Comparison of ENCODE assay signal across 12 mouse cellular contexts in genomic region chr6:101616776-101617175, GRCm38 (mm10).
DNase-seq lines count a peak whose midpoint lies in the region; ATAC-seq lines count a peak whose summit lies in the region.
"Had no signal": no experiment of that assay in that cellular context is flagged by ENCODE, and none has a peak within 500 bp of the region (broad histone marks: within the 10 kb centered on the region; RNA-seq: fewer than 3 reads in every experiment).

No protein-coding gene starts in this region.

- no peak overlapping the region for H3K9ac ChIP-seq in midbrain, embryonic 12.5 days (replicated peaks)
- no peak overlapping the region for H3K9ac ChIP-seq in forebrain, embryonic 14.5 days (ENCODE audit: low read length)
- H3K9ac ChIP-seq: liver, embryonic 13.5 days had no signal

- 48% methylated on average over 3 of the region's 3 CpGs for WGBS in midbrain, embryonic 12.5 days
- 50% methylated on average over 3 of the region's 3 CpGs for WGBS in midbrain, embryonic 10.5 days
- 30% methylated on average over 3 of the region's 3 CpGs for WGBS in forebrain, embryonic 14.5 days

- peak; percentile 5 for DNase-seq in heart, postnatal 4 days
- no peak for DNase-seq in heart, postnatal 25 days (ENCODE audit: low spot score)
- no peak for DNase-seq in midbrain, embryonic 10.5 days (ENCODE audit: low spot score)
- peak; percentile 75 for DNase-seq in forebrain, embryonic 14.5 days (ENCODE audit: low spot score)
- peak; percentile 26 for DNase-seq in telencephalon, adult 2 months (ENCODE audit: low read depth, low spot score)
- no peak for DNase-seq in B cell, adult 2 months
- DNase-seq in cerebellum, postnatal 36 days = no peak
- DNase-seq: liver, embryonic 13.5 days had no signal

- no peak overlapping the region for H3K4me2 ChIP-seq in midbrain, embryonic 12.5 days (replicated peaks)
- H3K4me2 ChIP-seq in forebrain, embryonic 14.5 days (ENCODE audit: low read length) = no peak overlapping the region
- H3K4me2 ChIP-seq: liver, embryonic 13.5 days had no signal

- ATAC-seq in midbrain, embryonic 12.5 days (ENCODE audit: low FRiP score, low read depth) = 0 out of 2 replicates have a peak, but pooled peaks have one; percentile 38
- peak; percentile 62 for ATAC-seq in forebrain, embryonic 14.5 days
- ATAC-seq: activated CD4-positive, CD25-positive, alpha-beta regulatory T cell, adult 4 months; inflammation-experienced regulatory T-cells, adult 6 months had no signal

- H3K9me3 ChIP-seq in midbrain, embryonic 12.5 days = no peaks in the 10 kb centered on the region
- H3K9me3 ChIP-seq in midbrain, embryonic 10.5 days (replicated peaks) = no peaks in the 10 kb centered on the region
- H3K9me3 ChIP-seq in forebrain, embryonic 14.5 days (replicated peaks; ENCODE audit: control insufficient read depth, low read length) = no peaks in the 10 kb centered on the region
- H3K9me3 ChIP-seq: liver, embryonic 13.5 days had no signal

- H3K4me1 ChIP-seq in midbrain, embryonic 12.5 days = no peaks in the 10 kb centered on the region
- no peaks in the 10 kb centered on the region for H3K4me1 ChIP-seq in midbrain, embryonic 10.5 days
- no peaks in the 10 kb centered on the region for H3K4me1 ChIP-seq in forebrain, embryonic 14.5 days (ENCODE audit: control insufficient read depth, insufficient read depth, low read length)
- H3K4me1 ChIP-seq: liver, embryonic 13.5 days had no signal

- no peaks in the 10 kb centered on the region for H3K27me3 ChIP-seq in midbrain, embryonic 12.5 days
- no peaks in the 10 kb centered on the region for H3K27me3 ChIP-seq in midbrain, embryonic 10.5 days (ENCODE audit: low read depth, poor library complexity, severe bottlenecking)
- H3K27me3 ChIP-seq in forebrain, embryonic 14.5 days (replicated peaks; ENCODE audit: control insufficient read depth, insufficient read depth, low read length) = no peaks in the 10 kb centered on the region
- H3K27me3 ChIP-seq: liver, embryonic 13.5 days had no signal

- H3K4me3 ChIP-seq in midbrain, embryonic 12.5 days = no peak overlapping the region
- no peak overlapping the region for H3K4me3 ChIP-seq in midbrain, embryonic 10.5 days
- no peak overlapping the region for H3K4me3 ChIP-seq in forebrain, embryonic 14.5 days (ENCODE audit: low read depth, low read length)
- H3K4me3 ChIP-seq: erythroblast, embryonic 14.5 days; liver, embryonic 13.5 days had no signal

- no peak overlapping the region for H3K27ac ChIP-seq in midbrain, embryonic 12.5 days (replicated peaks)
- H3K27ac ChIP-seq in midbrain, embryonic 10.5 days (replicated peaks) = no peak overlapping the region
- H3K27ac ChIP-seq in forebrain, embryonic 14.5 days (ENCODE audit: low read depth, low read length) = no peak overlapping the region
- H3K27ac ChIP-seq: liver, embryonic 13.5 days had no signal

- no peaks in the 10 kb centered on the region for H3K36me3 ChIP-seq in midbrain, embryonic 12.5 days
- no peaks in the 10 kb centered on the region for H3K36me3 ChIP-seq in midbrain, embryonic 10.5 days
- no peaks in the 10 kb centered on the region for H3K36me3 ChIP-seq in forebrain, embryonic 14.5 days (ENCODE audit: control insufficient read depth, insufficient read depth, low read length)
- H3K36me3 ChIP-seq: liver, embryonic 13.5 days had no signal

- intact Hi-C loops in heart, postnatal 25 days (cut with DNase I) = loop anchor here (2.0 kb wide), 2 partner anchors 350 to 732 kb away; no protein-coding TSS in a partner anchor

Comparison
In these comparisons a context has a peak if more than half of its experiments do, and no peak if none do; other contexts are left out.
1. DNase-seq: peak in heart, postnatal 4 days (single experiment), forebrain, embryonic 14.5 days (single experiment) and telencephalon, adult 2 months (single experiment); none in heart, postnatal 25 days (single experiment), midbrain, embryonic 10.5 days (single experiment), B cell, adult 2 months (0 of 2) and cerebellum, postnatal 36 days (0 of 2).